Mouse (Mus musculus) G1E (cell line): ENCODE results near the gene Ccdc47. TPM values are rescaled to one million over a fixed set of nuclear protein-coding genes. Genes with fewer than 3 reads are reported as not detected.

Experiments used
- ATAC-seq: 2 replicates; pipeline ENCODE4 v1.8.0; 2016; ENCODE audit warnings: mild to moderate bottlenecking; ENCODE audit not compliant: insufficient number of reproducible peaks, poor library complexity, low FRiP score, severe bottlenecking; ENCODE audit errors: extremely low read depth
- DNase-seq: peaks from one replicate; pipeline ENCODE4 v3.0.0; 2012; ENCODE audit warnings: low spot score
- H3K27me3 ChIP-seq: 2 replicates; pipeline ENCODE4 v1.6.1; 2012; ENCODE audit warnings: mild to moderate bottlenecking, low read length, inconsistent platforms; ENCODE audit not compliant: insufficient read depth
- H3K36me3 ChIP-seq: replicated peaks from 2 replicates; pipeline ENCODE3; 2012; ENCODE audit warnings: mild to moderate bottlenecking, inconsistent platforms
- H3K4me1 ChIP-seq: 2 replicates; pipeline ENCODE4 v1.6.1; 2012; ENCODE audit warnings: low read depth, low read length, inconsistent platforms, mixed read lengths; ENCODE audit not compliant: insufficient read depth
- H3K4me3 ChIP-seq: 2 replicates; pipeline ENCODE4 v1.5.1; 2012; ENCODE audit warnings: low read depth, mild to moderate bottlenecking, inconsistent platforms, low read length, moderate library complexity, mixed read lengths
- H3K9me3 ChIP-seq: replicated peaks from 2 replicates; pipeline ENCODE4 v1.6.1; 2012; ENCODE audit warnings: inconsistent platforms
- CTCF ChIP-seq: IDR thresholded peaks from 2 replicates; pipeline ENCODE4 v1.5.1; 2012; ENCODE audit warnings: low read depth, low read length, inconsistent platforms, mixed read lengths
- GATA1 ChIP-seq: IDR thresholded peaks from 2 replicates; pipeline ENCODE4 v1.6.1; 2012; ENCODE audit warnings: borderline replicate concordance, low read length, inconsistent platforms, mixed read lengths
- GATA2 ChIP-seq: IDR thresholded peaks from 2 replicates; pipeline ENCODE4 v1.6.1; 2012; ENCODE audit warnings: low read depth, low read length, inconsistent platforms, borderline replicate concordance
- POLR2AphosphoS5 ChIP-seq: IDR thresholded peaks from 2 replicates; pipeline ENCODE4 v1.6.1; 2012; ENCODE audit warnings: low read depth, low read length, inconsistent platforms; ENCODE audit not compliant: insufficient replicate concordance
- TAL1 ChIP-seq: conservative IDR thresholded peaks from 2 replicates; pipeline ENCODE4 v1.6.1; 2012; ENCODE audit warnings: low read depth, low read length, inconsistent platforms, mixed read lengths
- polyA plus RNA-seq: library from polyadenylated mRNA; stranded (reverse); fragments of >175 nt; gene quantifications from 2 replicates; pipeline ENCODE4 v1.2.3, GENCODE M21; 2012
- total RNA-seq, 2 experiments: library from RNA; stranded (forward) in 1 of 2; stranded (reverse) in 1 of 2; fragments of 200-1000 nt in 1 of 2; fragments of >200 nt in 1 of 2; fragmentation: Nextera tagmentation in 1 of 2; gene quantifications; 2 replicates each; pipeline ENCODE4 v1.2.3; 2014 to 2017

Ccdc47 gene
- total and polyA plus RNA-seq, 3 experiments, result 3.9 to 129 (median 78.5) TPM

- Histone ChIP-seq H3K27me3 (no peaks in the 10 kb centered on the region), H3K4me3 (peak overlapping the region; percentile 79), H3K36me3 (peaks cover 41% of the 10 kb centered on the region), H3K4me1 (peaks cover 29% of the 10 kb centered on the region), H3K9me3 (no peaks in the 10 kb centered on the region)
- TF ChIP-seq GATA2 (no peak), CTCF (no peak), TAL1 (no peak)
- ATAC-seq, result peak; percentile 94
- peak; percentile 84 for DNase-seq
Observed at GRCm38 (mm10) chr11:106193371-106194154, 22.6 kb downstream of the Ccdc47 start.

GRCm38 (mm10) chr11:106192657-106193370, 23.3 kb downstream of the Ccdc47 start:
- Histone ChIP-seq H3K36me3 (peaks cover 33% of the 10 kb centered on the region), H3K27me3 (no peaks in the 10 kb centered on the region), H3K4me3 (peak overlapping the region; percentile 79), H3K4me1 (peaks cover 24% of the 10 kb centered on the region), H3K9me3 (no peaks in the 10 kb centered on the region)
- TF ChIP-seq TAL1 (no peak), CTCF (no peak), GATA1 (no peak), POLR2AphosphoS5 (no peak), GATA2 (no peak)
- no peak for ATAC-seq
- DNase-seq, result no peak

DNA sequence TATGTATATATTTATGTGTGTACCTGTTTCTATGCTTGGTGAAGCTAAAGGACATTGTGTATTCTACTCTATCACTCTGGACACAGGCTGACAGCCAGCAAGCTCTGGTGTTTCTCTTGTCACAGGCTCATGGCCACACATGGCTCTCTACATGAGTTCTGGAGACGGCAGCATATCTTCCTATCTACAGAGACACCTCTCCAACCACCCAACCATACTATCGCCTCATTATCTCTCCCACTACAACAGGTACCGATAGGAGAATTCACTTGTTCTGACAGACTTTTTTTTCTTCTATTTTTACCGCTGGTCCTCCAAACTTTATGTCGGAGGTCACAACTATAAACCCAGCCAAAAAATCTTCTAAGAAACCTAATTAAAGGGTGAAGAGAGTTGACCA, 23.9 kb downstream of the Ccdc47 start:
- ATAC-seq (no peak), DNase-seq (no peak)
- no peak for TF ChIP-seq TAL1
- TF ChIP-seq POLR2AphosphoS5, result no peak
- no peak for TF ChIP-seq GATA2
- no peak for TF ChIP-seq CTCF
- no peak for TF ChIP-seq GATA1
- Histone ChIP-seq H3K9me3 (no peaks in the 10 kb centered on the region), H3K4me3 (peak overlapping the region; percentile 79; the same call in 1 of the 2 replicates), H3K4me1 (peaks cover 24% of the 10 kb centered on the region), H3K27me3 (no peaks in the 10 kb centered on the region), H3K36me3 (peaks cover 32% of the 10 kb centered on the region)

DNA sequence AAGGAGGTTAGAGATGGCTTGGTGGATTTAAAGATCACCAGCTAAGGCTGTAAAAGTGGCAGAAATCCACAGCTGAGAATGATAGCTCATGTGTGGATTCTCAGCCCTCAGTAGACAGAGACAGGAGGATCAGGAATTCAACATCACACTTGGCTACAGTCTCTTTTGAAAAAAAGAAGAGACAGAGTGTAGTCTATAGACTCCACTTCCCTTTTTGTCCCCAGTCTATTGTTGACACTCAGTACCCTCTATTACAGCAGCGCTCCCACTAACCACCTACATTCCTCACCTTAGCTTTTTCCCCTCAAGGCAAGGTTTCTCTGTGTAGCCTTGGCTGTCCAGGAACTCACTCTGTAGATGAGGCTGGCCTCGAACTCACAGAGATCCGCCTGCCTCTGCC, 24.4 kb downstream of the Ccdc47 start:
- ATAC-seq, result no peak
- Histone ChIP-seq H3K4me1 (peaks cover 24% of the 10 kb centered on the region), H3K4me3 (no peak overlapping the region; the same call in 1 of the 2 replicates), H3K27me3 (no peaks in the 10 kb centered on the region), H3K9me3 (no peaks in the 10 kb centered on the region), H3K36me3 (peaks cover 28% of the 10 kb centered on the region)
- DNase-seq, result no peak
- no peak for TF ChIP-seq CTCF
- no peak for TF ChIP-seq GATA2
- no peak for TF ChIP-seq TAL1
- TF ChIP-seq POLR2AphosphoS5, result no peak
- TF ChIP-seq GATA1, result no peak

DNA sequence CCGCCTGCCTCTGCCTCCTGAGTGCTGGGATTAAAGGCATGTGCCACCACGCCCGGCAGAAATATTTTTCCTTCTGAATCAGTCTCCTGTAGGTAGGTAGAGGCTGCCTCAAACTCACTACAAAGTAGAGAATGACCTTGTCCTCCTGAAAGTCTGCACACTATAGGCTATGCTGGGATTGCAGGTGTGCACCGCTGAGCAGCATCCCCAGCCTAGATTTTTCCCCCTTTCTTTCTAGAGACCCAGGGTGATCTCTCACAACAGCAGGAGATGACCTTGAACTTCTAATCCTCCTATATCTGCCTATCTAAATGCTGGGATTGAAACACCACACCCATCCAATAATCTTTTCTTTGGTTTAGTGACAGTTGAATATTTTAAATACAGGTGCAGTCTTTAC, 28.8 kb downstream of the Ccdc47 start:
- no peaks in the 10 kb centered on the region for H3K27me3 ChIP-seq
- TF ChIP-seq GATA2 (no peak), CTCF (no peak), POLR2AphosphoS5 (no peak), GATA1 (no peak), TAL1 (no peak)
- H3K36me3 ChIP-seq, result peaks cover 39% of the 10 kb centered on the region
- H3K4me3 ChIP-seq, result no peak overlapping the region
- ATAC-seq (no peak), DNase-seq (no peak)
- peaks cover 10% of the 10 kb centered on the region for H3K4me1 ChIP-seq
- H3K9me3 ChIP-seq, result no peaks in the 10 kb centered on the region

GRCm38 (mm10) chr11:106180449-106180801, 35.7 kb downstream of the Ccdc47 start:
- H3K4me3 ChIP-seq, result no peak overlapping the region
- H3K36me3 ChIP-seq, result peaks cover 49% of the 10 kb centered on the region
- peaks cover 31% of the 10 kb centered on the region for H3K4me1 ChIP-seq
- no peaks in the 10 kb centered on the region for H3K9me3 ChIP-seq
- no peak for ATAC-seq
- H3K27me3 ChIP-seq, result no peaks in the 10 kb centered on the region
- TF ChIP-seq GATA1 (no peak), TAL1 (no peak), CTCF (no peak)
- DNase-seq, result no peak
